Mouse (Mus musculus) thymus, postnatal 25 days (tissue): Measurements from ENCODE around the gene Desi1.

Experiments
- DNase-seq: peaks from one replicate; pipeline ENCODE4 v3.0.0; 2022

The Desi1 gene

DNA sequence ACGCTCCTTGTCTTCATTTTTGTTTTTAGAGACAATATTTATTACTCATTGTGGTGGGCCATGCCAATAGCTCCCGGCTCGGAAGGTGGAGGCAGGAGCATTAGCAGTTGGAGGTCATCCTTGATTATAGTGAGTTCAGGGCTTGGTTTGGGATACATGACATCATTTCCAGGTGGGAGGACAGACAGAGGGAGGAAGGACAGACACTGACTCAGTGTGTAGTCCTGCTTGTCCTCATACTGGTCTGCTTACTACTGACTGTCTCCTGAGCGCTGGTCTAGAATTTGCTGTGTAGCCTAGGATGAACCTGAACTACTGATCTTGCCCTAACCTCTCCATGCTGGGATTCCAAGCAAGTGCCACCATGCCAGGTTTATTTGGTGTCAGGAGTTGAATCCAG is at the start of gene Desi1:
Desi1 (minus strand) TSS at position 101 of the 400 bp plus-strand sequence.
- DNase-seq: no peak

DNA sequence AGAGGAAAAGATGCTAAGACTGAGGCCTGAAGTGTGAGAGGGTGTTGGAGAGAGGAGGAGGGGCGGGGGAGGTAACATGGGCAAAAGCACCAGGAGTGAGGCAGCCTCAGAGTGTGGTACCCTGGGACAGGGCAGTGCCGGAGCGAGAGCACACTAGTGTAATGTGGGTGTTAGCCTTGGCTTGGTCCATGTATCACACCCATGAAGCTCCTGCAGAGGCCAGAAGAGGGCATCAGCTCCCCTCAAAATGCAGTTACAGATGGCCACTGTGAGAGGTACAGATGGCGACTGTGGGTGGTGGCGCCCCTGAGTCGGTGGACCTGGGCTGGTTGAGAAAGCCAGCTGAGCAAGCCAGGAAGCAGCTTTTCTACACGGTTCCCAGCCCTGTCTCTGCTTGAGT is 47.5 kb upstream of the Desi1 start:
- DNase-seq: peak; percentile 58

DNA sequence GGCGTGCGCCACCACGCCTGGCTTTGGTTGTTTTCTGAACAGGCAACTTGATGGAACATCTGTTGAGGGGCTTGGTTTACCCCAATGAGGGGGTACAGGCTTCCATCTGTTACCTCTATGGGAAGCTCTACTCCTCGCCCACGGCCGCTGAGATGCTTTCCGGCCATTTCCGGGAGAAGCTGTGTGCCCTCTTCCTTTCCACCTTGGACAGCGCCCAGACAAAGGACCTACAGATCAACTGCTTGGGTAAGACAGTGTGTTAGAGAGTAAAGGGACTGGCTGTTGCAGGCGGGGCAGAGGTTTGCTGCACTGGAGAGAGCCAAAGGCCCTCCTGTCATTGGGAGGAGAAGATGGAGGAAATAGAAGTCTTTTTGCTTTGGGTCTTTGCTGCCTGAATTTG is 46.2 kb upstream of the Desi1 start:
- no peak for DNase-seq

GRCm38 (mm10) chr15:82073490-82073889 is 39.8 kb upstream of the Desi1 start:
- no peak for DNase-seq

GRCm38 (mm10) chr15:82071816-82072469 is 38.3 kb upstream of the Desi1 start:
- no peak for DNase-seq

- no peak for DNase-seq
Measured at GRCm38 (mm10) chr15:82069898-82070297, 36.2 kb upstream of the Desi1 start, which contains the start of gene Mei1. Gene Mei1, plus strand, starts transcription at chr15:82069996.

DNA sequence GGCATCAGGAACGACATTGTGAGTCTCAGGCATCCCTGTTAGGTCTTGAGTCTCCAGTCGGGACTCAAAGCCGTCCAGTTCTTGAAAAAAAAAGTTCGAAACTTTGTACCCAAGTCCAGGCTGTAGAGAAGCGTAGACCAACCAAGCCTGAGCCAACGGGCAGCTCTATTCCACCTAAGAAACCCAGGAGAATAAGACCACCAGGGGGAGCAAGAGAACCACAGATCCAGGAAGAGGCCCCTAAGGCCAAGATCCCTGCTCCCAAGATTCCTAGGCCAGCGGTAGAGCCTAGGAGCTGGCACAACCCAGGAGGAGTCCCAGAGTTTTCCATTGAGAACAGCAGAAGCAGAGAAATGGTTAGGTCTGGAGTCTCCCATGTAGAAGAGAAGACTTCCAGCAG is 31.8 kb upstream of the Desi1 start:
- DNase-seq: peak; percentile 62

GRCm38 (mm10) chr15:82063909-82064308 is 30.2 kb upstream of the Desi1 start:
- no peak for DNase-seq

GRCm38 (mm10) chr15:82058719-82059201 is 25.1 kb upstream of the Desi1 start, which contains the start of gene 4930407I10Rik:
Gene 4930407I10Rik, plus strand, starts transcription at chr15:82059151.
- DNase-seq: no peak

- no peak for DNase-seq
Measured at GRCm38 (mm10) chr15:82052544-82052943, 18.9 kb upstream of the Desi1 start.

DNA sequence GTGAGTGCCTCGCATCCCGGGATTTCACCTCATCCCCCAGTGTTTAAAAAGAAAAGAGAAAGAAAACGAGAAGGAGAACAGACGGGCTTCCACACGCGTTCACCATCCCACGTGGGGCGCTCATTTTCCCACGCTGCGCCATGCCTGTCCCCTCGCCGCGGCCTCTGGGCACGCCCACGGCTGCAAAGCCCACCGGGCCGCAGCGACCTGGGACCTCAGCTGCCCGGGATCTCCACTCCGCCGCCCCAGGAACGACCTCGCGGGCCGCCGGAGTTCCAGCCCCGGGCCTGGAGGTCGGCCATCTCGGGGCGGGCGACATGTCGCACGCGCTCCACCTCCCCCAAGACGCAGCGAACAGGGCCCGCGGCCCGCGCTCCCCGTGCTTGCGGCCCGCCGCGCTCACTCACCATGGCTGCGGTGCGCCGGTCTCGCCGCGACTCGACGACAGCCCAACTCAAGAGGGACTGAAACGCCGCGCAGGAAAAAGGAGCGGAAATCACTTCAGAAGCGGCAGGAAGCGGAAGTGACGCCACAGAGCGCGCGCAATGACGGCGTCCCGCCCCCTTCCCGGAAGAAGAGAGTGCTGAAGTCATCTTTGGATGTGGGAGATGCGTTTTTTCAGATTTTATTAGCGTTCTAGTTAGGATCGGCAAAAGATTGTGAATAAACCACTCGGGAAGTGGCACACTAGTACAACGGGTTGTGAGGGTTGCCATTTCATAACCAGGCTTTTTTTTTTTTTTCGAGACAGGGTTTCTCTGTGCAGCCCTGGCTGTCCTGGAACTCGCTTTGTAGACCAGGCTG is 13.6 kb upstream of the Desi1 start, which contains the start of gene Snu13:
Snu13 (minus strand) TSS at position 519 of the 804 bp plus-strand sequence.
- peak; percentile 94 for DNase-seq

GRCm38 (mm10) chr15:82046246-82046891 is 12.7 kb upstream of the Desi1 start:
- DNase-seq: no peak

DNA sequence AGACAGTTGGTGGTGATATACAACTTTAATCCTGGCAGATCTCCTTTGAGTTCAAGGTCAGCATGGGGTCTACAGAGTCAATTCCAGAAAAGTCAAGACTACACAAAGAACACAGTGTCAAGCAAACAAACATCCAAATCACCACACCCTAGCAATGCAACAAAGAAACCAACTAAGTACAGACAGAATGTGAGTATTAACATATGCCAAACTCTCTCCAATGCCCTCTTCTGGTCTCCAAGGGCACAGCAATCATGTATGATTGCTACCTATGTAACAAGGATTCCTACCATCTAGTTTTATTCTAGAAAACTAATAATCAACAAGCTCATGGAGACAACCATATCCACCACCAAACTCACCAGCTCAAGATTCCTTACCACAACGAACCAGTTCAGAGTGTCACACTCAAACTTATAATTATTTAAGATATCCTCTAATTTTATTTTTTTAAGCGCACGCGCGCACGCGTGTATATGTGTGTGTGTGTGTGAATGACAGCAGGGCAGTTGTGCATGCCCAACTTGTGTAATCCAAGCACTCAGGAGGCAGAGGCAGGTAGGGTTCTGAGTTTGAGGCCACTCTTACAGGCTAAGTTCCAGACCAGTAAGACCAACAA is 10.6 kb upstream of the Desi1 start:
- peak; percentile 51 for DNase-seq

DNA sequence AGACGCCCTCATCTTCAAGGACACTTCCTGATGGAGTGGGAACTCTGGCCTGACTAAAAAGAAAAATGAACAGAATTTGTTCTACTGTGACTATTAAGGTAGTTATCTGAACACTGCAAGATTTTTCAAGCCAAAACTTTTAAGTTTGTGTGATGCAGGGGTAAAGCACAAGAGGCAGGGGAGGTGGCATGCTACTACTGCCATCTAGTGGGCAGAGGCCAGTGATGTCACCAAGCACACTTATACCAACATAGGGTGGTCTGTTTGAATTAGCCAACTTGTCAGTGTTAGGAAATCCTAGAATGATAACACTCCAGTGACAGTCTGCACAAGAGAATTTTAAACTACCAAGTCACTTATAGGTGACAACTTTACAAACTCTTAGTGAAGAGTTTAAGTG is 7.0 kb upstream of the Desi1 start:
- peak; percentile 73 for DNase-seq

GRCm38 (mm10) chr15:82035904-82036689 is 2.4 kb upstream of the Desi1 start:
- peak; percentile 51 for DNase-seq

GRCm38 (mm10) chr15:82032386-82032785 is 1.3 kb downstream of the Desi1 start:
- no peak for DNase-seq

- peak; percentile 77 for DNase-seq
Measured at GRCm38 (mm10) chr15:82027726-82028125, 5.9 kb downstream of the Desi1 start.

DNA sequence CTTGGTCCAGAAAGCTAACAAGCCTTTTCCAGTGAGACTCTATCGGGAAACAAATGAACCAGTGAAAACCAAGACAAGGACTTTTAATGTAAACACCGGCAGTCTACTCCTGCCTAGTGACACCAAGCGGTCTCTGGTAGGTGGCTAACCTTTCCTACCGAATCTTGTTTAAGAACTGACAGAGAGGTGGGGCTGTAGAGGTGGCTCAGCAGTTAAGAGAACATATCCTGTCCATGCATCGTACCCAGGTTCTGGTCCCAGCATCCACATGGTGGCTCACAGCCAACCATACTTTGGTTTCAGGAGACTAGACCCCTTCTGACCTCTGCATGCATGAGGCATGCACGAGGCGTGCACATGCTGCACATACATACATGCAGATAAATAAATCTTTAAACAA is 6.4 kb downstream of the Desi1 start:
- DNase-seq: peak; percentile 64

DNA sequence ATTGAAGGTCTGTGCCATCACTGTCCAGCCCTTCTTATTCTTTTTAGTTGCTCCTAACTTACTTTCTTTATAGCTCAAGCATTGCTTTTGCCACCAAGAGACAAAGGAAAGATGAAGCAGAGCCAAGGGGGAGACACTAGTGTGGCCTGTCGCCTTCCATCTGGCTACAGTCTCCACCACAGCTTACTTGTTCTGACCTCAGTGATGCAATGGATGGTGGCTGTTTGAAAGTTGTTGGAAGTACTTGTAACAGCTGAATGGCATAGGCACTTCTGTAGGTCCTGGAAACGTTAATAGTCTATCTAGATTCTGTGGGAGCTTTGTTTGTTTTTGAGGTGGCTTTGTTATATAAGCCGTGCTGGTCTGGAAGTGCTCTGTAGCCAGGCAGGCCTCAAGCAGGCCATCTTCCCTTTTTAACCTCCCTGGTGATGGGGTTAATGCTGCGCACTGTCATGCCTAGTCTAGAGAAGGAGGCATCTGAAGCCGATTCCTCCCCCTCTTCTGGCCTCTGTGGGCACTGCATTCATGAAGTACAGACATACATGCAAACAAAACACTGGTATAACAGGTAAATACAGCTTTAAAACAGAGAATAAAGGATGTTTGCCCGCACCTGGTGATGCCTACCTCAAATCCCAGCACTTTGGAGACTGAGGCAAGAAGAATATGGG is 9.6 kb downstream of the Desi1 start:
- DNase-seq: peak; percentile 53

DNA sequence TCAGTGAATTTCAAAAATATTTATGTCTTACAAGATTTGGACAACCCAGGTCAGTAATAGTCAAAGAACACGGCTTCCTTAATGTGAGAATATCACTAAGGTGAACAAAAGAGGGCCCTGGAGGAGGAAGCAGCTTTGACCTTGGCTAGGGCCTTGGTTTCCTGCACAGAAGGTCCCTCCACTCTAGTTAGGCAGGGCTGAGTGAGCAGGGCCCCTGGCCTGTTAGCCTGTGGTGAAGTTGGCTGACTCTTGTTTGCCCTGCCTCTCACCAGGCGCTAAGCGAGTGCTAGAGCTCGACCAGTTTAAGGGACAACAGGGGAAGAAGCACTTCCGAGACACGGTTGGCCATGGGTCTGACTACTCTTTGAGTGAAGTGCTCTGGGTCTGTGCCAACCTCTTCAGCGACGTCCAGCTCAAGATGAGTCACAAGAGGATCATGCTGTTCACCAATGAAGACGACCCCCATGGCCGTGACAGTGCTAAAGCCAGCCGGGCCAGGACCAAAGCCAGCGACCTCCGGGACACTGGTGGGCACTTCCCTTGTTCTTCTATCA is 11.1 kb downstream of the Desi1 start:
- peak; percentile 47 for DNase-seq

GRCm38 (mm10) chr15:82019288-82019687 is 14.4 kb downstream of the Desi1 start:
- DNase-seq: no peak
